In genomic region chr10:112928452-112929221, GRCm38 (mm10) we compare ENCODE assay signal across 8 mouse cellular contexts. TPM values are rescaled to one million over a fixed set of nuclear protein-coding genes. Genes with fewer than 3 reads are reported as not detected.
DNase-seq lines count a peak whose midpoint lies in the region; ATAC-seq lines count a peak whose summit lies in the region.

Gene Atxn7l3b, minus strand, starts transcription at chr10:112929001.

- peaks cover 25% of the 10 kb centered on the region for H3K36me3 ChIP-seq in hindbrain, embryonic 12.5 days

- H3K4me1 ChIP-seq in hindbrain, embryonic 12.5 days = peaks cover 25% of the 10 kb centered on the region

- H3K4me2 ChIP-seq in hindbrain, embryonic 12.5 days (replicated peaks) = peak within 1 kb of the TSS; percentile 81

- under 1% methylated on average over 70 of the region's 70 CpGs for WGBS in hindbrain, embryonic 12.5 days

- no peaks in the 10 kb centered on the region for H3K27me3 ChIP-seq in hindbrain, embryonic 12.5 days

- peak within 1 kb of the TSS; percentile 96 for H3K27ac ChIP-seq in hindbrain, embryonic 12.5 days

- H3K9ac ChIP-seq in hindbrain, embryonic 12.5 days = peak within 1 kb of the TSS; percentile 95

- no peaks in the 10 kb centered on the region for H3K9me3 ChIP-seq in hindbrain, embryonic 12.5 days (replicated peaks)

- ATAC-seq in hindbrain, embryonic 12.5 days (ENCODE audit: low FRiP score) = peak; percentile 100

- H3K4me3 ChIP-seq in hindbrain, embryonic 12.5 days = peak within 1 kb of the TSS; percentile 76

- DNase-seq in NIH3T3 (ENCODE audit: low read depth) = peak; percentile 98
- DNase-seq in cerebellum, postnatal 10 days = peak; percentile 99
- DNase-seq in frontal cortex, postnatal 10 days (ENCODE audit: low spot score in 2 of 2) = peak; percentile 90 to 93
- peak; percentile 95 to 96 for DNase-seq in layer of hippocampus, postnatal 14 days (ENCODE audit: low spot score in 2 of 2)
- DNase-seq in lung, postnatal 14 days = peak; percentile 96
- DNase-seq in retina, adult 2 months (ENCODE audit: low read depth, low spot score) = peak; percentile 88
- peak; percentile 93 to 96 for DNase-seq in thymus, postnatal 36 days

RNA-seq across cellular contexts. Expression of gene Atxn7l3b, which starts in this region (rescaled TPM):
- polyA plus RNA-seq in hindbrain, embryonic 12.5 days (2016; fragmentation: Nextera tagmentation; extraction: Ambion mirVana) = 362 and 396 TPM in 2 replicates
- 100 to 1,000 TPM; 246 to 254 TPM for total RNA-seq in layer of hippocampus, postnatal 14 days (2021)

Comparison
In these comparisons a context has a peak if more than half of its experiments do, and no peak if none do; other contexts are left out.
1. Peak in every context shown above with its lines: DNase-seq, ATAC-seq, H3K4me3 ChIP-seq and H3K27ac ChIP-seq.